9 mouse cellular contexts compared by ENCODE assay signal in genomic region chr6:120356478-120356877, GRCm38 (mm10). TPM values are rescaled to one million over a fixed set of nuclear protein-coding genes. Genes with fewer than 3 reads are reported as not detected.
DNase-seq lines count a peak whose midpoint lies in the region; ATAC-seq and TF ChIP-seq lines count a peak whose summit lies in the region.
"Had no signal": no experiment of that assay in that cellular context is flagged by ENCODE, and none has a peak within 500 bp of the region (broad histone marks: within the 10 kb centered on the region; RNA-seq: fewer than 3 reads in every experiment).

No protein-coding gene starts in this region.

- H3K36me3 ChIP-seq in hindbrain, embryonic 15.5 days: no peaks in the 10 kb centered on the region
- H3K36me3 ChIP-seq in midbrain, embryonic 15.5 days (replicated peaks): no peaks in the 10 kb centered on the region; the same call in 1 of the 2 replicates

- H3K27ac ChIP-seq in layer of hippocampus, adult 2 months: no peak overlapping the region
- H3K27ac ChIP-seq in cortical plate, adult 2 months (ENCODE audit: insufficient read depth, low read length): no peak overlapping the region
- H3K27ac ChIP-seq in hindbrain, embryonic 15.5 days (replicated peaks): peak overlapping the region; percentile 41; the same call in 1 of the 2 replicates
- H3K27ac ChIP-seq in midbrain, embryonic 15.5 days: no peak overlapping the region

- WGBS in hindbrain, embryonic 15.5 days: 46% methylated on average over 5 of the region's 5 CpGs
- 43% methylated on average over 5 of the region's 5 CpGs for WGBS in midbrain, embryonic 15.5 days

- H3K4me2 ChIP-seq in hindbrain, embryonic 15.5 days: peak overlapping the region; percentile 75
- peak overlapping the region; percentile 87 for H3K4me2 ChIP-seq in midbrain, embryonic 15.5 days

- H3K9ac ChIP-seq in hindbrain, embryonic 15.5 days: peak overlapping the region; percentile 28
- peak overlapping the region; percentile 35; the same call in 1 of the 2 replicates for H3K9ac ChIP-seq in midbrain, embryonic 15.5 days

- TF ChIP-seq CTCF in layer of hippocampus, adult 2 months (conservative IDR thresholded peaks at IDR 0.05): no peak
- TF ChIP-seq CTCF in cortical plate, adult 2 months (IDR thresholded peaks at IDR 0.05; ENCODE audit: extremely low read depth, insufficient read depth, low read length): no peak

- TF ChIP-seq POLR2A in cortical plate, adult 2 months (IDR thresholded peaks at IDR 0.05; ENCODE audit: extremely low read depth, insufficient read depth, low read length): no peak

- ATAC-seq in hindbrain, embryonic 15.5 days (ENCODE audit: low FRiP score, low read depth): no peak
- no peak for ATAC-seq in midbrain, embryonic 15.5 days (replicated peaks)

- no peak for DNase-seq in layer of hippocampus, adult 2 months (ENCODE audit: low spot score in 2 of 2)
- no peak for DNase-seq in layer of hippocampus, adult 18-20 months (ENCODE audit: low spot score in 2 of 2)
- no peak for DNase-seq in cerebellum, adult 9-10 months
- DNase-seq in frontal cortex, postnatal 36 days (ENCODE audit: low spot score in 2 of 2): no peak
- no peak for DNase-seq in layer of hippocampus, adult 11-12 months (ENCODE audit: low spot score)
- DNase-seq: kidney, postnatal 10 days had no signal

- H3K9me3 ChIP-seq in hindbrain, embryonic 15.5 days: no peaks in the 10 kb centered on the region
- no peaks in the 10 kb centered on the region for H3K9me3 ChIP-seq in midbrain, embryonic 15.5 days

- H3K27me3 ChIP-seq in hindbrain, embryonic 15.5 days: no peaks in the 10 kb centered on the region
- H3K27me3 ChIP-seq in midbrain, embryonic 15.5 days (replicated peaks): no peaks in the 10 kb centered on the region

- H3K4me1 ChIP-seq in cortical plate, adult 2 months (ENCODE audit: control insufficient read depth, insufficient read depth, low read length): no peaks in the 10 kb centered on the region
- H3K4me1 ChIP-seq in hindbrain, embryonic 15.5 days (replicated peaks): peaks cover 9% of the 10 kb centered on the region
- H3K4me1 ChIP-seq in midbrain, embryonic 15.5 days: peaks cover 7% of the 10 kb centered on the region

- peak overlapping the region; percentile 54 for H3K4me3 ChIP-seq in layer of hippocampus, adult 2 months
- peak overlapping the region; percentile 3; the same call in 1 of the 2 replicates for H3K4me3 ChIP-seq in cortical plate, adult 2 months (ENCODE audit: insufficient read depth, low read length)
- H3K4me3 ChIP-seq in hindbrain, embryonic 15.5 days: peak overlapping the region; percentile 52
- peak overlapping the region; percentile 52 for H3K4me3 ChIP-seq in midbrain, embryonic 15.5 days

RNA-seq across cellular contexts. Expression of gene Kdm5a, which starts 7.4 kb away (rescaled TPM):
- total RNA-seq in layer of hippocampus, adult 2 months (2021): 10 to 100 TPM; 43.3 to 47.3 TPM
- 10 to 100 TPM; 42.9 to 45.2 TPM for total RNA-seq in layer of hippocampus, adult 18-20 months (2021)
- 9.4 and 10.5 TPM in 2 replicates for polyA plus RNA-seq in cortical plate, adult 2 months (2012; rRNA removed)
- polyA plus RNA-seq in hindbrain, embryonic 15.5 days (2015; fragmentation: Nextera tagmentation; extraction: Ambion mirVana): 29.8 and 32.6 TPM in 2 replicates
- 37.2 and 38.9 TPM in 2 replicates for polyA plus RNA-seq in midbrain, embryonic 15.5 days (2015; fragmentation: Nextera tagmentation; extraction: Ambion mirVana)

RNA-seq across cellular contexts. Expression of gene Ccdc77, which starts 7.7 kb away (rescaled TPM):
- 1 to 10 TPM; 4.7 to 6.8 TPM for total RNA-seq in layer of hippocampus, adult 2 months (2021)
- 1 to 10 TPM; 5.0 to 5.4 TPM for total RNA-seq in layer of hippocampus, adult 18-20 months (2021)
- polyA plus RNA-seq in cortical plate, adult 2 months (2012; rRNA removed): 6.0 and 7.5 TPM in 2 replicates
- 11.0 and 11.5 TPM in 2 replicates for polyA plus RNA-seq in hindbrain, embryonic 15.5 days (2015; fragmentation: Nextera tagmentation; extraction: Ambion mirVana)
- 10.1 and 11.0 TPM in 2 replicates for polyA plus RNA-seq in midbrain, embryonic 15.5 days (2015; fragmentation: Nextera tagmentation; extraction: Ambion mirVana)

Comparison
In these comparisons a context has a peak if more than half of its experiments do, and no peak if none do; other contexts are left out.
1. H3K4me3 ChIP-seq: peak in every context shown above with its lines; median percentile 54 in layer of hippocampus, adult 2 months; 52 in hindbrain, embryonic 15.5 days; 52 in midbrain, embryonic 15.5 days; 3 in cortical plate, adult 2 months.